Mouse (Mus musculus): Measurements from ENCODE around the gene Caskin1.
"Not testable (repeated sequence)": the region's sequence is repeated elsewhere in the genome, so short reads cannot be mapped to it uniquely, and the experiment has no call there.

The Caskin1 gene

GRCm38 (mm10) chr17:24488186-24488661 lies at the start of gene Caskin1:
TSS of gene Caskin1 (plus strand) at chr17:24488601.
- in situ Hi-C loops (cut with MboI; ENCODE audit: low sequenced_read_pairs) = no loop called here

GRCm38 (mm10) chr17:24440377-24440776 lies 48.0 kb upstream of the Caskin1 start:
- in situ Hi-C loops (cut with MboI; ENCODE audit: low sequenced_read_pairs) = no loop called here

- in situ Hi-C loops (cut with MboI; ENCODE audit: low sequenced_read_pairs) = no loop called here
Measured at GRCm38 (mm10) chr17:24441148-24441547, 47.3 kb upstream of the Caskin1 start.

- in situ Hi-C loops (cut with MboI; ENCODE audit: low sequenced_read_pairs) = no loop called here
Measured at GRCm38 (mm10) chr17:24442107-24442506, 46.3 kb upstream of the Caskin1 start.

GRCm38 (mm10) chr17:24442632-24443155 lies 45.7 kb upstream of the Caskin1 start, which contains the start of gene Dnase1l2:
TSS of gene Dnase1l2 (minus strand) at chr17:24443105.
- in situ Hi-C loops (cut with MboI; ENCODE audit: low sequenced_read_pairs) = no loop called here

GRCm38 (mm10) chr17:24443409-24443808 lies 45.0 kb upstream of the Caskin1 start:
- in situ Hi-C loops (cut with MboI; ENCODE audit: low sequenced_read_pairs) = no loop called here

GRCm38 (mm10) chr17:24446590-24446989 lies 41.8 kb upstream of the Caskin1 start:
- in situ Hi-C loops (cut with MboI; ENCODE audit: low sequenced_read_pairs) = no loop called here

GRCm38 (mm10) chr17:24449507-24449906 lies 38.9 kb upstream of the Caskin1 start:
- in situ Hi-C loops (cut with MboI; ENCODE audit: low sequenced_read_pairs) = no loop called here

GRCm38 (mm10) chr17:24451220-24451619 lies 37.2 kb upstream of the Caskin1 start:
- in situ Hi-C loops (cut with MboI; ENCODE audit: low sequenced_read_pairs) = no loop called here

- in situ Hi-C loops (cut with MboI; ENCODE audit: low sequenced_read_pairs) = no loop called here
Measured at GRCm38 (mm10) chr17:24453372-24453771, 35.0 kb upstream of the Caskin1 start.

- in situ Hi-C loops (cut with MboI; ENCODE audit: low sequenced_read_pairs) = no loop called here
Measured at GRCm38 (mm10) chr17:24454218-24454755, 34.1 kb upstream of the Caskin1 start.

- in situ Hi-C loops (cut with MboI; ENCODE audit: low sequenced_read_pairs) = no loop called here
Measured at GRCm38 (mm10) chr17:24454756-24455522, 33.5 kb upstream of the Caskin1 start.

- in situ Hi-C loops (cut with MboI; ENCODE audit: low sequenced_read_pairs) = not testable (repeated sequence)
Measured at GRCm38 (mm10) chr17:24455523-24456206, 32.7 kb upstream of the Caskin1 start.

- in situ Hi-C loops (cut with MboI; ENCODE audit: low sequenced_read_pairs) = no loop called here
Measured at GRCm38 (mm10) chr17:24461580-24461979, 26.8 kb upstream of the Caskin1 start.

- in situ Hi-C loops (cut with MboI; ENCODE audit: low sequenced_read_pairs) = no loop called here
Measured at GRCm38 (mm10) chr17:24462932-24463331, 25.5 kb upstream of the Caskin1 start.

- in situ Hi-C loops (cut with MboI; ENCODE audit: low sequenced_read_pairs) = no loop called here
Measured at GRCm38 (mm10) chr17:24463374-24464133, 24.8 kb upstream of the Caskin1 start.

GRCm38 (mm10) chr17:24468636-24469246 lies 19.7 kb upstream of the Caskin1 start:
- in situ Hi-C loops (cut with MboI; ENCODE audit: low sequenced_read_pairs) = no loop called here

- in situ Hi-C loops (cut with MboI; ENCODE audit: low sequenced_read_pairs) = no loop called here
Measured at GRCm38 (mm10) chr17:24469336-24469909, 19.0 kb upstream of the Caskin1 start.

- in situ Hi-C loops (cut with MboI; ENCODE audit: low sequenced_read_pairs) = no loop called here
Measured at GRCm38 (mm10) chr17:24469910-24470602, 18.3 kb upstream of the Caskin1 start, which contains the start of the genes E4f1 and Pgp. TSS of gene E4f1 (minus strand) at chr17:24470313. TSS of gene Pgp (plus strand) at chr17:24470392.

Measured in CH12F3 (cell line).